Mouse (Mus musculus) v-Abl transformed pro-B cells (cell line): ENCODE measurements around the gene Gm5726.
"Not testable (repeated sequence)": the region's sequence is repeated elsewhere in the genome, so short reads cannot be mapped to it uniquely, and the experiment has no call there.

ENCODE experiments used
- in situ Hi-C, 2 experiments: fragments of 400-800 bp; cut with MboI; formaldehyde crosslinking; loops; one replicate each; pipeline ENCODE4 v1.15.1; 2025; ENCODE audit not compliant: unreplicated experiment in 2 of 2

The Gm5726 gene

GRCm38 (mm10) chr7:20545657-20546056, at the start of gene Gm5726:
Gm5726 (minus strand) TSS chr7:20545757.
- in situ Hi-C loops: not testable (repeated sequence)

- in situ Hi-C loops: not testable (repeated sequence)
These were observed 30.6 kb upstream of the Gm5726 start, which contains the start of gene Gm4141 for GRCm38 (mm10) chr7:20576141-20576540. Gm4141 (minus strand) TSS chr7:20576241.

GRCm38 (mm10) chr7:20533537-20533936, 12.0 kb downstream of the Gm5726 start, which contains the start of gene Vmn1r104:
Vmn1r104 (plus strand) TSS chr7:20533837.
- in situ Hi-C loops: not testable (repeated sequence)

- in situ Hi-C loops: not testable (repeated sequence)
These were observed 35.1 kb downstream of the Gm5726 start, which contains the start of gene Vmn1r103 for GRCm38 (mm10) chr7:20510434-20510833. Vmn1r103 (minus strand) TSS chr7:20510534.
